Mouse (Mus musculus) left cerebral cortex, postnatal 25 days (tissue): Measurements from ENCODE around the gene Tnks2. TPM values are rescaled to one million over a fixed set of nuclear protein-coding genes. Genes with fewer than 3 reads are reported as not detected.

Experiments
- DNase-seq, 2 experiments: peaks; one replicate each; pipeline ENCODE4 v3.0.0; 2022; ENCODE audit warnings: low spot score in 2 of 2, mixed read lengths in 1 of 2
- intact Hi-C: fragments of 180-260 bp; cut with DNase I; formaldehyde crosslinking; loops from one replicate; pipeline ENCODE4 v1.15.1; 2025
- total RNA-seq, 2 experiments: library from RNA; stranded (reverse); gene quantifications; 2 replicates each; pipeline ENCODE4 v1.2.3; 2021

Tnks2 gene
- total RNA-seq, 2 experiments from 2014 or later, result 121 to 130 TPM

GRCm38 (mm10) chr19:36883119-36883518 lies 49.1 kb downstream of the Tnks2 start:
- no peak for DNase-seq
- intact Hi-C loops, result loop anchor here (5.0 kb wide), 1 partner anchor 36 kb away; no protein-coding TSS in a partner anchor

- DNase-seq, result no peak
- intact Hi-C loops, result no loop called here
These were observed 52.3 kb downstream of the Tnks2 start for GRCm38 (mm10) chr19:36886316-36886715.

GRCm38 (mm10) chr19:36887706-36888105 lies 53.7 kb downstream of the Tnks2 start:
- no peak for DNase-seq
- intact Hi-C loops, result no loop called here

DNA sequence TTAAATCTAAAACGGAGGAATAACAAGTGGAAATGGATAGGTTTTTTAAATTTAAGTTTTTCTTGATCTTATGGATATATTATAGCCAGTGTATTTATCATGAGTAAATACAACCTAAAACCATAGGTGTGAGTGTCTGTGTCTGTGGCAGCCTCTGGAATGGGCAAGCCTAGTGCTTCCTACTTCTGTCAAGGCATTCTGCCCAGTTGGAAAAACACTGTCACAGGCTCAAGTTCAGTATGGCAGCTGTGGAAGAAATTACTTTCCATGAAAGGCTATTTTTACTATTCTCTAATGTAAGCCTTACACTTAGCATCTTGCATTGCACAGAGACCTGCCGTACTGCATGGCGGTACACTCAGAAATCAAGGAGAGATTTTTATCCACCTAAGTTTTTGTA lies 57.7 kb downstream of the Tnks2 start:
- no peak for DNase-seq
- intact Hi-C loops, result no loop called here

DNA sequence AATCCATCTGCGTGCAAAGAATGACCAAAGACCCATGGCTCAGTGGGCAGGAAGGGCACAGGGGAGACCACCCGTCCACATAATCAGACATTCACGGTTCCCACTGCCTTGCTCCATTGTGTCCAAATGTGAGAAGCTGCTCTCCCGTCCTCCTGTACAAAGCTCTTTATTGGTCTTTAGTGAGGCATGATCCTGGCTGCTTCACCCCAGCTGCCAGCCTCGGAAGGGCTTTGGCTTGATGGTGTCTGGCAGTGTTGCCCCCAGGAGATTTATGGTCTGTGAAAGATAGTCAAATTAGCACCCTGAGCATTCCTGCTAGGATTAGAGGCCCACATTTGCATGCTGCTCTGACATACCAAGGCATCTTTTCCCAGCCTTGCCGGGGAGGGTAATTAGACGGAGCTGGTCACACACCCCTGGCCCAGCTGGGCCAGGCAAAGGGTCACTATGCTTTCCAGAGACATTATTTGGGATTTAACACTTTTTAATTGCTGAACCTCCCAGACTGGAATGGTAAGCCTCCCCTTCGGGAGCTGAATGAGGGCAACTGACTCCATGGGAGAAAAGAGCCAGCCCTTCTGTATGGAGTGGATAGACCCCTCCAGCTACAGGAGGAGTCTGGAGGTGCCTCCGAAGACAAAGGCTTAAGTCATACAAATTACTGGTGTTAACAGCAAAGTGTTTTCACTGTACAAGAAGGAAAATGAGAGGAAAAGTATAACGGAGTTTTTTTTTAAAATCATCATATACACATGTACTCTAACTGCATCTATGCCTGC lies 62.9 kb downstream of the Tnks2 start:
- no peak for DNase-seq
- intact Hi-C loops, result no loop called here

DNA sequence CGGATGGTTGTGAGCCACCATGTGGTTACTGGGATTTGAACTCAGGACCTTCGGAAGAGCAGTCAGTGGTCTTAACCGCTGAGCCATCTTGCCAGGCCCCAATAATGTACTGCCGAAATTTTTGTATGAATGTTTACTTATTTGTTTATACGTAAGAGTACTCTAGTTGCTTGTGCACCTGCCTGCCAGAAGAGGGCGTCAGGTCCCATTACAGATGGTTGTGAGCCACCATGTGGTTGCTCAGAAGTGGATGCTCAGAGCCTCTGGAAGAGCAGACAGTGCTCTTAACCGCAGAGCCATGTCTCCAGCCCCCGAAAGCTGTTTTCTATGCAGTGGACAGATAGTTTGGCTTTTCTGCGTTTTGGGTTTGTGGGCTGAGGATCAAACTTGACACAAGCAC lies 63.7 kb downstream of the Tnks2 start:
- DNase-seq, result peak in 1 of 2 experiments; percentile 19
- intact Hi-C loops, result no loop called here

DNA sequence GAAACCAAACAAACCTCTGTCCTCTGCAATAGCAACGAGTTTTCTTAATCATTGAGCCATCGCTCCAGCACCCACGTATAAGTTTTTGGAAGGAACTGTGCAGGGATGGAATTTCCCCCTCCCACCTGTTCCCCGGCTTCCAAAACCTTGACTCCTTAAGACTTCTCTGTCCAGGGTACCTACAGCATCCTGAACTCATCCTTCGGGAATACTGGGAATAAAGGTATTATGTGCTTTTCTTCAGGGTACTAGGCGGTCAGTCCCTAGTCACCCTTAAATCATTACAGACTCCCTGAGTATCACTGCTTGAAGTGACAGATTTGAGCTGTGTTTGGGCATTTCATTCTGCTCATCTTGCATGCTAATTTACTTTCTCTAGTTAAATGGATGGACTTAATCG lies 69.3 kb downstream of the Tnks2 start:
- no peak for DNase-seq
- intact Hi-C loops, result loop anchor here (10.0 kb wide), 1 partner anchor 429 kb away; no protein-coding TSS in a partner anchor

- intact Hi-C loops, result loop anchor here (10.0 kb wide), 1 partner anchor 430 kb away; no protein-coding TSS in a partner anchor
These were observed 70.4 kb downstream of the Tnks2 start for GRCm38 (mm10) chr19:36904211-36905007.

GRCm38 (mm10) chr19:36909150-36909549 lies 75.1 kb downstream of the Tnks2 start:
- intact Hi-C loops, result loop anchor here (10.0 kb wide), 1 partner anchor 434 kb away; no protein-coding TSS in a partner anchor
- no peak for DNase-seq

More at GRCm38 (mm10) chr19:36904211-36905007, 70.4 kb downstream of the Tnks2 start:
- peak; percentile 39 to 45 for DNase-seq

DNA sequence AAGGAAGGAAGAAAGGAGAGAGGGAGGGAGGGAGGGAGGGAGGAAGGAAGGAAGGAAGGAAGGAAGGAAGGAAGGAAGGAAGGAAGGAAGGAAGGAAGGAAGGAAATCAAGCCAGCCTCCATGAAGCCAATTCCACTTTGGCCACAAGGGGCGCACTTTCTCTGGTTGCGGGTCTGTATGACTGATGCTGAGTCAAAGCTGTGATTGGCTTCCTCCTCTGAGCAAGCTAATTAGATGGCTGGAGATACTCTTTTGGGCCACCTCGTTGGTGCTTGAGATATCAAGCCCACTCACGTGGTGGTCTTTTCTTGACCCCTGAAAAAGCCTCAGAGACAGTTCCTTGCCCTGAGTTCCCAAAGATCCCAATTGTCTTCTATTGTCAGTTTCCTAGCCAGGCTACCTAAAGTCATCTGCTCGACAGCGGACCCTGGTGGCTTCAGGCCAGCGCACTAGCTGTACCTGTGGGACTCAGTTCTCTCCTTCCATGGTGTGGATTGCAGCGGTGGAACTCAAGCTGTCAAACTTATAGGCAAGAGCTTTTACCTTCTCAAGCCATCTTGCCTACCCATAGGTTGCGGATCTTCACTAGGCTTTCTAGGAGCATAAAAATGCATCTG lies 75.8 kb downstream of the Tnks2 start:
- intact Hi-C loops, result loop anchor here (10.0 kb wide), 1 partner anchor 435 kb away; no protein-coding TSS in a partner anchor
- peak in 1 of 2 experiments; percentile 39 for DNase-seq

GRCm38 (mm10) chr19:36910424-36911045 lies 76.5 kb downstream of the Tnks2 start:
- intact Hi-C loops, result no loop called here
- peak; percentile 65 to 80 for DNase-seq

DNA sequence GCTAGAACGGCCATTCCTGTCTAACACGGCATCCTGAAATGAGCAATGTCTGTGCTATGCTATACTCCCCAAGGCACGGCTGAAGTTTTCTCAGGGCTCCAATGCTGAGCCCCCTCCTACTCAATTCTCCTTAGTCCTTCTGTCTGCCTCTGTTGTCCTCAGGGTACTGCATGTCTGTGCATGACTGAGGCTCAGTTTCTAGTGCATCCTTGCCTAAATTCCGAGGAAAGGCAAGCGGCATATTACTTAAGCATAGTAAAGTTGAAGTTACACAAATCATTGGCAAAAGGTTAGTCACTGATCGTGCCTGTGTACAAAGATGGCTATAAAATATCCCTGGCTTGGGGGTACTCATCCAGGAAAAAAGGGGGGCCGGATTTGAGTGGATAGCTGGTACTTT lies 79.0 kb downstream of the Tnks2 start:
- intact Hi-C loops, result no loop called here
- DNase-seq, result no peak

DNA sequence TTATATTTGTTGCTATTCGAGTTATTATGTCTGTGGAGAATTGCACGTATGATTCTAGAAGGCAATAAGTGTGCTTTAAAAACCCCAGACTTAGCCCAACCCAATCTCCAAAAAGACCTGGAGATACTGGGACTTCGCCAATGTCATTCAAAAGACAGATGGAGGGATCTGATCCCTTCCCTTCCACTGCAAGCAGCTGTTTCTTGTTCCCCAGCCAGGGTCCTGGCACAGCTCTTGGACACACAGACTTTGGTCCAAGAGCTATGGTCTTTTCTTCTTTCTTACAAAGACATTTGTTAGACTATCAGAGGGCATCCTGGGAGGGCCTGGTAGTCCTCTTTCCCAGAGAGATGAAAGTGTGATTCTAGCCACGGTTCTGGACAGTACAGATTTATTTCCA lies 82.2 kb downstream of the Tnks2 start:
- intact Hi-C loops, result loop anchor here (5.0 kb wide), 1 partner anchor 441 kb away; no protein-coding TSS in a partner anchor
- DNase-seq, result no peak

GRCm38 (mm10) chr19:36916876-36917389 lies 82.9 kb downstream of the Tnks2 start:
- DNase-seq, result no peak
- intact Hi-C loops, result loop anchor here (5.0 kb wide), 1 partner anchor 440 kb away; no protein-coding TSS in a partner anchor

GRCm38 (mm10) chr19:36918441-36919301 lies 84.6 kb downstream of the Tnks2 start:
- intact Hi-C loops, result loop anchor here (2.0 to 5.0 kb wide), 2 partner anchors 439 to 458 kb away; partner anchors contain the start of gene Kif11
- DNase-seq, result peak; percentile 80 to 85

DNA sequence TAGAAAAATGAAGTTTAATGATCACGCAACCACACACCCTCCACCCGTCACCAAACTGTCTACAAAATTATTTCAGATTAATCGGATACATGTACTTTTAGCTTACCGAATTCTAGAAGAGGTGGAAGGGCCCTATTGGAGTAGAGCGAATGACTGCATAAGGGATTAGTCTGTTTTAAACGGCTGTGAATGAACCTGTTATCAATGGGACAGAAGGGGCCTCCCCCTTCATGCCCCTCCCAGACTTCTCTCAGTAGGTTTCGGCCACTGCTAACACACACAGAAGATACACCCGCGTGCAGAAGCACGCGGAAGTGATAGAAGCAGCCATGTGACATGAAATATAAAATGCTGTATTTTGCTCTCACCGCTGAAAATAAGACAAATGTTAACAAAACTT lies 85.4 kb downstream of the Tnks2 start, which contains the start of gene Fgfbp3:
TSS of gene Fgfbp3 (minus strand) at position 150 of the 400 bp plus-strand sequence.
- no peak for DNase-seq
- intact Hi-C loops, result loop anchor here (2.0 to 5.0 kb wide), 2 partner anchors 438 to 457 kb away; partner anchors contain the start of gene Kif11

DNA sequence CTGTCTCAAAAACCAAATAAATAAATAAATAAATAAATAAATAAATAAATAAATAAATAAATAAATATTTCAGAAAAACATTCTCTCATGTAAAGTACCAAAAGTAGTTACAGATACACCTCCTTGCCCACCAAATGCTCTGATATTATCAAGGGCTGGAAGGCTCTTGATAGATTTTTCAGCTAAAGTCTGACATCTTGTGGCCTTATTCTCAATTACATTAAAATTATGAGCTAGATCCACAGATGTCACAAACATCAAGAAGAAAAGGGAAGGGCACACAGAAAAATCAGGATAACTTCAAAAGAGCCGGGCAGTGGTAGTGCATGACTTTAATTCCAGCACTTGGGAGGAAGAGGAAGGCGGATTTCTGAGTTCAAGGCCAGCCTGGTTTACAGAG lies 88.0 kb downstream of the Tnks2 start:
- peak in 1 of 2 experiments; percentile 19 for DNase-seq
- intact Hi-C loops, result loop anchor here (1.0 kb wide), 1 partner anchor 106 kb away; no protein-coding TSS in a partner anchor

GRCm38 (mm10) chr19:36922936-36923335 lies 88.9 kb downstream of the Tnks2 start:
- DNase-seq, result no peak
- intact Hi-C loops, result loop anchor here (1.0 kb wide), 1 partner anchor 107 kb away; no protein-coding TSS in a partner anchor
